Mouse (Mus musculus): ENCODE measurements around the gene Cyb5b. TPM values are rescaled to one million over a fixed set of nuclear protein-coding genes. Genes with fewer than 3 reads are reported as not detected.
"Not testable (repeated sequence)": the region's sequence is repeated elsewhere in the genome, so short reads cannot be mapped to it uniquely, and the experiment has no call there.

The Cyb5b gene
- total RNA-seq (2015), result 41.8 and 43.9 TPM in 2 replicates
- 43.9 and 46.7 TPM in 2 replicates for total RNA-seq (2017)

GRCm38 (mm10) chr8:107150404-107151157 is at the start of gene Cyb5b:
Gene Cyb5b, plus strand, starts transcription at chr8:107150640.
- peak; percentile 98 for ATAC-seq (ENCODE audit: poor library complexity, severe bottlenecking)

- peak; percentile 86 for ATAC-seq (ENCODE audit: poor library complexity, severe bottlenecking)
Measured at GRCm38 (mm10) chr8:107104547-107104946, 45.9 kb upstream of the Cyb5b start.

GRCm38 (mm10) chr8:107108089-107108488 is 42.4 kb upstream of the Cyb5b start:
- ATAC-seq (ENCODE audit: poor library complexity, severe bottlenecking), result not testable (repeated sequence)

GRCm38 (mm10) chr8:107108978-107109720 is 41.3 kb upstream of the Cyb5b start:
- ATAC-seq (ENCODE audit: poor library complexity, severe bottlenecking), result no peak

- ATAC-seq (ENCODE audit: poor library complexity, severe bottlenecking), result no peak
Measured at GRCm38 (mm10) chr8:107109816-107110435, 40.5 kb upstream of the Cyb5b start.

- no peak for ATAC-seq (ENCODE audit: poor library complexity, severe bottlenecking)
Measured at GRCm38 (mm10) chr8:107110629-107111330, 39.7 kb upstream of the Cyb5b start.

GRCm38 (mm10) chr8:107111340-107112105 is 38.9 kb upstream of the Cyb5b start:
- no peak for ATAC-seq (ENCODE audit: poor library complexity, severe bottlenecking)

- no peak for ATAC-seq (ENCODE audit: poor library complexity, severe bottlenecking)
Measured at GRCm38 (mm10) chr8:107113209-107113608, 37.2 kb upstream of the Cyb5b start.

- peak; percentile 26; the same call in 1 of the 2 replicates for ATAC-seq (ENCODE audit: poor library complexity, severe bottlenecking)
Measured at GRCm38 (mm10) chr8:107114150-107115007, 36.1 kb upstream of the Cyb5b start.

GRCm38 (mm10) chr8:107115008-107115320 is 35.5 kb upstream of the Cyb5b start:
- no peak for ATAC-seq (ENCODE audit: poor library complexity, severe bottlenecking)

GRCm38 (mm10) chr8:107116023-107116422 is 34.4 kb upstream of the Cyb5b start:
- peak; percentile 94 for ATAC-seq (ENCODE audit: poor library complexity, severe bottlenecking)

GRCm38 (mm10) chr8:107117019-107117418 is 33.4 kb upstream of the Cyb5b start:
- ATAC-seq (ENCODE audit: poor library complexity, severe bottlenecking), result no peak

- no peak for ATAC-seq (ENCODE audit: poor library complexity, severe bottlenecking)
Measured at GRCm38 (mm10) chr8:107118803-107119233, 31.6 kb upstream of the Cyb5b start.

- no peak for ATAC-seq (ENCODE audit: poor library complexity, severe bottlenecking)
Measured at GRCm38 (mm10) chr8:107119412-107119811, 31.0 kb upstream of the Cyb5b start.

- no peak for ATAC-seq (ENCODE audit: poor library complexity, severe bottlenecking)
Measured at GRCm38 (mm10) chr8:107120806-107121205, 29.6 kb upstream of the Cyb5b start.

GRCm38 (mm10) chr8:107121681-107122291 is 28.7 kb upstream of the Cyb5b start:
- ATAC-seq (ENCODE audit: poor library complexity, severe bottlenecking), result no peak

- no peak for ATAC-seq (ENCODE audit: poor library complexity, severe bottlenecking)
Measured at GRCm38 (mm10) chr8:107123063-107123614, 27.3 kb upstream of the Cyb5b start.

- no peak for ATAC-seq (ENCODE audit: poor library complexity, severe bottlenecking)
Measured at GRCm38 (mm10) chr8:107124343-107124742, 26.1 kb upstream of the Cyb5b start.

Measured in megakaryocyte, adult 5-6 weeks (primary cell).